Mouse (Mus musculus) limb, embryonic 12.5 days (tissue): ENCODE measurements around the gene Rhov. TPM values are rescaled to one million over a fixed set of nuclear protein-coding genes. Genes with fewer than 3 reads are reported as not detected.
A peak's percentile ranks its signal among the peaks of the same experiment; 100 is the strongest.

Experiments used
- ATAC-seq: fragments of 200-750 bp; cut with Nextera tagmentation; 2 replicates; pipeline ENCODE4 v1.8.0; 2017; ENCODE audit warnings: low read depth, moderate TSS enrichment; ENCODE audit not compliant: insufficient number of reproducible peaks, insufficient read depth, low FRiP score, low TSS enrichment
- H3K27ac ChIP-seq: fragments of 300-500 bp; sonication (generic); 2 replicates; pipeline ENCODE4 v1.5.1; 2016; ENCODE audit warnings: mild to moderate bottlenecking, moderate library complexity
- H3K27me3 ChIP-seq: fragments of 300-500 bp; sonication (generic); 2 replicates; pipeline ENCODE4 v1.6.1; 2016; ENCODE audit warnings: mild to moderate bottlenecking, moderate library complexity
- H3K36me3 ChIP-seq: fragments of 300-500 bp; sonication (generic); 2 replicates; pipeline ENCODE4 v1.6.1; 2016; ENCODE audit warnings: mild to moderate bottlenecking, moderate library complexity
- H3K4me1 ChIP-seq: fragments of 300-500 bp; sonication (generic); replicated peaks from 2 replicates; pipeline ENCODE4 v1.6.1; 2016
- H3K4me2 ChIP-seq: fragments of 300-500 bp; sonication (generic); 2 replicates; pipeline ENCODE4 v1.6.1; 2016; ENCODE audit warnings: mild to moderate bottlenecking, moderate library complexity
- H3K4me3 ChIP-seq: fragments of 300-500 bp; sonication (generic); replicated peaks from 2 replicates; pipeline ENCODE4 v1.5.1; 2016; ENCODE audit warnings: mild to moderate bottlenecking
- H3K9ac ChIP-seq: fragments of 300-500 bp; sonication (generic); replicated peaks from 2 replicates; pipeline ENCODE4 v1.6.1; 2016; ENCODE audit warnings: mild to moderate bottlenecking, moderate library complexity
- H3K9me3 ChIP-seq: fragments of 300-500 bp; sonication (generic); 2 replicates; pipeline ENCODE4 v1.6.1; 2016; ENCODE audit warnings: mild to moderate bottlenecking, moderate library complexity
- WGBS: fragments of 180-500 bp; shearing (Covaris S2); methylation state at CpG from one replicate; pipeline ENCODE4 v1.1.7; 2016; 5-methylcytosine and 5-hydroxymethylcytosine counted together
- polyA plus RNA-seq: library from polyadenylated mRNA; unstranded; fragments of >200 nt; fragmentation: Nextera tagmentation; extraction: Ambion mirVana; gene quantifications from 2 replicates; pipeline ENCODE4 v1.2.1, GENCODE M21; 2016

The Rhov gene
- polyA plus RNA-seq, 1 experiment from 2014 or later: 8.5 TPM

- 3% methylated on average over 11 of the region's 11 CpGs for WGBS
- ATAC-seq: no peak
- Histone ChIP-seq H3K4me2 (peak overlapping the region; percentile 78), H3K27ac (0 out of 2 replicates have a peak overlapping the region, but pooled peaks have one; percentile 19), H3K9me3 (no peaks in the 10 kb centered on the region), H3K9ac (peak overlapping the region; percentile 85), H3K4me1 (peaks cover 10% of the 10 kb centered on the region), H3K27me3 (no peaks in the 10 kb centered on the region), H3K4me3 (peak overlapping the region; percentile 77), H3K36me3 (peaks cover 39% of the 10 kb centered on the region)
Observed at GRCm38 (mm10) chr2:119289014-119289416, 17.9 kb upstream of the Rhov start.

DNA sequence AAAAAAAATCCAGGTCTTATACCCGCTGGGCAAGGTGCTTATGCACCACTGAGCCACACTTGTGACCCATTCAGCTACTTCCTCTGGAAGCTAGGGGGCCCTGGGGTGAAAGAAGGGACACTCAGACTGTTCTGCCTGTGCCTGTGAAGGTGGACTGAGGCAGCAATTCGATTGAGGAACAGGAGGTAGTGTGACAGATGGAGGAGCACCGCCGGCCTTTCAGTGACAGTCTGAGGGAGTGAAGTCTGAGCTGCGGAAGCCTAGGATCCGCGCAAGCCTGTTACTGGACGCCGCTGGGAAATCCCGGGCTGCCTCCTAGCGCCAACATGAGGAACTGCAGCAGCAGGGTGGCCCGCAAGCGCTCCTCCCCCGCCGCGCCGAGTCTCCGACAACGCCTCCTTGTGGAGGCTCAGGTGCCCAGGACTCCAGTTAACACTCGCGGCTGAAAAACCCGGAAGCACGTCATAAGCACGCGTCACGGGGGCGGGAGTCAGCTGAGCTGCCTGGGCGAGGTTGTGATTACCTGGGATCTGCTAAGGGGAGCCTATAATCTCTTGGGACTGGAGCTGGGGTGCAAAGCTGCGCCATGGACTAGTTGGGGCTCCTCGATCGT lies 17.3 kb upstream of the Rhov start, which contains the start of gene Vps18:
Vps18 (plus strand) TSS at position 471 of the 613 bp plus-strand sequence.
- peak within 1 kb of the TSS; percentile 78 for H3K4me2 ChIP-seq
- H3K4me1 ChIP-seq: peaks cover 10% of the 10 kb centered on the region
- H3K9ac ChIP-seq: peak within 1 kb of the TSS; percentile 85
- no peaks in the 10 kb centered on the region for H3K9me3 ChIP-seq
- ATAC-seq: peak; percentile 85
- H3K27ac ChIP-seq: 0 out of 2 replicates have a peak within 1 kb of the TSS, but pooled peaks have one; percentile 19
- H3K4me3 ChIP-seq: peak within 1 kb of the TSS; percentile 77
- H3K36me3 ChIP-seq: peaks cover 33% of the 10 kb centered on the region
- under 1% methylated on average over 31 of the region's 31 CpGs for WGBS
- no peaks in the 10 kb centered on the region for H3K27me3 ChIP-seq

DNA sequence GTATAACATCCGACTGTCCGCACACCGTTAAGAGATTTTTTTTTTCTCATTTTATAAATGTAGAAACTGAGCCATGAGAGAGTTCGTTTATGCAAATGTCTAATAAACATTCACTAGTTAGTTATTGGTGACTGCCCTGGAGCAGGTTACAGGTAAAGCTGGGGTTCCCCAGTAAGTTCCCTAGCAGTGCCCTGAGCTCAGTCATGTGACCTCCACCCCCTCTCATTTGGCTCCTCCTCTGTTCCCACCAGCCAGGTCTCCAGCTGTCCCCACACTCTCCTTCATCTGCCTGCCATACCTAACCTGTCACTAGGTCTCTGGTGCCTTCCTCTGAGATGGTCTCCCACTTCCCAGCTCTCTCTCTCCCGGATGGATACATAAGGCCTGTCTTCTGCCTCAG lies 16.3 kb upstream of the Rhov start:
- no peak overlapping the region for H3K4me3 ChIP-seq
- no peak overlapping the region for H3K9ac ChIP-seq
- peaks cover 10% of the 10 kb centered on the region for H3K4me1 ChIP-seq
- H3K36me3 ChIP-seq: peaks cover 23% of the 10 kb centered on the region
- H3K4me2 ChIP-seq: no peak overlapping the region
- no peak for ATAC-seq
- no peaks in the 10 kb centered on the region for H3K9me3 ChIP-seq
- no peak overlapping the region for H3K27ac ChIP-seq
- WGBS: 88% methylated on average over 5 of the region's 5 CpGs
- H3K27me3 ChIP-seq: no peaks in the 10 kb centered on the region

DNA sequence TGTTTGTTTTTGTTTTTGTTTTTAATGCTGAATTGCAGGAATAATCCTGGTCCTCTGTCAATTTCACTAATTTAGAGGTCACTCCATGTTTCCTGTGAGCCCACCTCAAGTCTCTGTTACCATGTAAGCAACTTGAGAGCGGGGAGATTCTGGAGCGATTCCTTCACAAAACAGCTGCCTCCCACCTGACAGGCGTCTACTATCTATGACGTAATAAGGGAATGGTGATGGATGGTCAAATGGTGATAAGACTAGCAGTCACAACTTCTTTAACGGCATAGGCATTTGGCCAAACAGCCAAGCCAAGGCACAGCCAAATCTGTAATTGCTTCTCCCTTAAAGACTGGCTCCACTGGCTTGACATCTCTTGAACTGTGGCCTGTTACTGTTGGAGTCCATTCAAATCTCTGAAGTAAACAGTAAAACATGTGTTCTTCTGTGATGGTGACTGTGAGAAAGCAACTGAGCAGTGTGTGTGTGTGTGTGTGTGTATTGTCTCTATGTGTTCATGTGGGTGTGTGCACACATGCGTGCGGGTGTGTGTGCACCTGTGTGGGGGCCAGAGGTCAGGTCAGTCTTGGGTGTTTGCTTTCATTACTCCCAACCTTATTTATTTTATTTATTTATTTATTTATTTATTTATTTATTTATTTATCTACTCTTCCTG lies 11.0 kb upstream of the Rhov start:
- no peak overlapping the region for H3K4me3 ChIP-seq
- 82% methylated on average over 7 of the region's 7 CpGs for WGBS
- H3K27ac ChIP-seq: no peak overlapping the region
- ATAC-seq: no peak
- no peaks in the 10 kb centered on the region for H3K27me3 ChIP-seq
- H3K4me1 ChIP-seq: no peaks in the 10 kb centered on the region
- no peak overlapping the region for H3K4me2 ChIP-seq
- H3K9ac ChIP-seq: no peak overlapping the region
- H3K9me3 ChIP-seq: no peaks in the 10 kb centered on the region
- no peaks in the 10 kb centered on the region for H3K36me3 ChIP-seq

GRCm38 (mm10) chr2:119277810-119278209 lies 6.7 kb upstream of the Rhov start:
- no peak overlapping the region for H3K9ac ChIP-seq
- H3K27ac ChIP-seq: no peak overlapping the region
- no peaks in the 10 kb centered on the region for H3K9me3 ChIP-seq
- H3K27me3 ChIP-seq: peaks cover 2% of the 10 kb centered on the region; the same call in 1 of the 2 replicates
- WGBS: 92% methylated on average over 23 of the region's 23 CpGs
- no peak for ATAC-seq
- H3K4me1 ChIP-seq: no peaks in the 10 kb centered on the region
- H3K4me3 ChIP-seq: no peak overlapping the region
- no peak overlapping the region for H3K4me2 ChIP-seq
- H3K36me3 ChIP-seq: no peaks in the 10 kb centered on the region

DNA sequence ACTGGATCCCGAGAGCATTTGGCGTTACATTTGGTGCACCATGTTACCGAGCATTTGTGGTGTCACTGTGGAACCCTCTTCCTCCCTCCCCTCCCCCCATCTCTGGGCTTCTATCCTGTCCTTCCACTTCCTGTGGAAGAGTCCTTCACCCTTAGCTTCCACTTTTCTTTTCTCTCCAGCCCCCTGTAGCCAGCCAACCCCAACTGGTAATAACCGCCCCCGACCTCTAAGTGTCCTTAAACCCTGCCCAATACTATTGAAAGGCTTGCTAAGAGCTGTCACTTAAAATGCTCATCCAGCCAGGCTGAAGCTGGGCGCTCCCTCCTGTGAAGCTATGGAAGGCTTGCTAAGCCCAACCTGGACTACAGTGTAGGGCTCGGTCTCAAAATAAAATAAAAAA lies 5.9 kb upstream of the Rhov start:
- Histone ChIP-seq H3K9me3 (no peaks in the 10 kb centered on the region), H3K4me1 (no peaks in the 10 kb centered on the region), H3K27ac (no peak overlapping the region), H3K9ac (no peak overlapping the region), H3K4me3 (no peak overlapping the region), H3K27me3 (peaks cover 3% of the 10 kb centered on the region; the same call in 1 of the 2 replicates), H3K4me2 (no peak overlapping the region), H3K36me3 (no peaks in the 10 kb centered on the region)
- ATAC-seq: no peak
- 82% methylated on average over 7 of the region's 7 CpGs for WGBS

GRCm38 (mm10) chr2:119274126-119274525 lies 3.1 kb upstream of the Rhov start:
- no peak overlapping the region for H3K9ac ChIP-seq
- no peaks in the 10 kb centered on the region for H3K36me3 ChIP-seq
- ATAC-seq: no peak
- H3K9me3 ChIP-seq: no peaks in the 10 kb centered on the region
- H3K27ac ChIP-seq: no peak overlapping the region
- peaks cover 21% of the 10 kb centered on the region for H3K27me3 ChIP-seq
- no peaks in the 10 kb centered on the region for H3K4me1 ChIP-seq
- 75% methylated on average over 1 of the region's 1 CpGs for WGBS
- H3K4me2 ChIP-seq: no peak overlapping the region
- H3K4me3 ChIP-seq: no peak overlapping the region

DNA sequence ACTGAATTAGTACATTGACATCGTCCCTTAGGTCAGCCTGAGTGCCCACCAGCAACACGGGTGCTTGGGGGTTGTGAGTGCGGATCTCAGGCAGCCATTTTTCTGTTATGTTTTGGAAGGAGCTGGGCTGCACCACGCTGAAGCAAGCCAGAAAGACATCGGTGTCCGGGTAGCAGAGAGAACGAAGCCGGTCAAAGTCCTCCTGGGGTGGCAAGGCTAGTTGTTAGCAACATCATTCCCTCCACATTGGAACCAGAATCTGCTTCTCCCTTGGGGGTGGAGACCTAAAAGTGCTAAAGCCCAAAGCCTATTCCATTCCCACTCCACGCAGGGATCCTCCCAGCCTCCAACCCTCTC lies 808 bp downstream of the Rhov start:
- Histone ChIP-seq H3K9me3 (no peaks in the 10 kb centered on the region), H3K36me3 (no peaks in the 10 kb centered on the region), H3K27me3 (peaks cover 41% of the 10 kb centered on the region), H3K27ac (no peak overlapping the region), H3K9ac (peak overlapping the region; percentile 63; the same call in 1 of the 2 replicates), H3K4me3 (peak overlapping the region; percentile 61), H3K4me1 (no peaks in the 10 kb centered on the region), H3K4me2 (peak overlapping the region; percentile 97)
- ATAC-seq: no peak
- WGBS: 48% methylated on average over 9 of the region's 9 CpGs

DNA sequence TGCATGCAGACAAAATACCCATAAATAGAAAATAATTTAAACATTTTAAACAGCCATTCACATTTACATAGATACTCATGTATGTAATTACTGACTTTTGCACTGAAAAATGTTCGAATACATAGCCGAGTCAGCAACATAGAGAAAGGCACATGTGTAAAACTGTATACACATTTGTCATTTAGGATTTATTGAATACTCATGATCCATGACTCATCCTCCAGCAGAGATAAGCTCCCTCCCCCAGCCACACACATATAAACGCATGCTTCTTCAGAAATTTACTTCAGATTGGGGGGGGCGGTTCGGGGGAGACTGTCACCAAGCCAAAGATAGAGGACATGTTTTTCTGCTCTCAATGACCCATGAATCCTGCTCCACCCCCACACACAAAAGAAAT lies 7.3 kb downstream of the Rhov start:
- no peaks in the 10 kb centered on the region for H3K9me3 ChIP-seq
- H3K27me3 ChIP-seq: peaks cover 30% of the 10 kb centered on the region
- no peak overlapping the region for H3K27ac ChIP-seq
- H3K4me1 ChIP-seq: peaks cover 7% of the 10 kb centered on the region
- WGBS: 75% methylated on average over 5 of the region's 5 CpGs
- H3K4me2 ChIP-seq: no peak overlapping the region
- no peak for ATAC-seq
- no peak overlapping the region for H3K4me3 ChIP-seq
- H3K9ac ChIP-seq: no peak overlapping the region
- no peaks in the 10 kb centered on the region for H3K36me3 ChIP-seq

DNA sequence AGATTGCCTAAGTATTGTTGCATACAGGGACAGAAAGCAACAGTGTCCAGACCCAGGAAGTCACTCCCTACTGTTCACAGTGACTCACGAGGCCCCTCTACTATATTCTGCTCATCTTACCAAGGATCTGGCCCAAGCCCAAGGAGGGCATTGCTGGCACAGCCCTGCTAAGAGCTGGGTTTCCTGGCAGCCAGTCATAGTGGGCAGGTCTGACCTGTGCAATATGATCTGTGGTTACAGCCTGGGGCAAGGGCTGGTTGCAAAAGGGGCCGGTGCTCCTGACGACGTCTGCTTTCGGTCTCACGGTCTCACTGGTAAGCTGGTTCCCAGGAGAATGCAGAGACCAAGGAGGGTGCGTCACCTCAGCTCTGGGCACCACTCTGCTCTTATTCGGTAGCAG lies 8.1 kb downstream of the Rhov start:
- peaks cover 22% of the 10 kb centered on the region for H3K27me3 ChIP-seq
- no peak overlapping the region for H3K27ac ChIP-seq
- no peak for ATAC-seq
- no peaks in the 10 kb centered on the region for H3K9me3 ChIP-seq
- H3K4me3 ChIP-seq: no peak overlapping the region
- WGBS: 24% methylated on average over 8 of the region's 8 CpGs
- H3K4me1 ChIP-seq: peaks cover 7% of the 10 kb centered on the region
- 0 out of 2 replicates have a peak overlapping the region, but pooled peaks have one; percentile 7 for H3K4me2 ChIP-seq
- no peaks in the 10 kb centered on the region for H3K36me3 ChIP-seq
- H3K9ac ChIP-seq: 0 out of 2 replicates have a peak overlapping the region, but pooled peaks have one; percentile 27

- no peaks in the 10 kb centered on the region for H3K9me3 ChIP-seq
- H3K36me3 ChIP-seq: no peaks in the 10 kb centered on the region
- H3K4me1 ChIP-seq: peaks cover 7% of the 10 kb centered on the region
- peaks cover 22% of the 10 kb centered on the region for H3K27me3 ChIP-seq
- no peak overlapping the region for H3K27ac ChIP-seq
- no peak for ATAC-seq
- WGBS: 70% methylated on average over 2 of the region's 2 CpGs
- H3K4me2 ChIP-seq: no peak overlapping the region
- H3K9ac ChIP-seq: no peak overlapping the region
- no peak overlapping the region for H3K4me3 ChIP-seq
Observed at GRCm38 (mm10) chr2:119261326-119261725, 9.7 kb downstream of the Rhov start.
